Mouse (Mus musculus) adrenal gland, adult 8-10 months (tissue): ENCODE results near the gene Arhgap20. TPM values are rescaled to one million over a fixed set of nuclear protein-coding genes. Genes with fewer than 3 reads are reported as not detected.

Experiments
- DNase-seq: peaks from one replicate; pipeline ENCODE4 v3.0.0; 2022
- total RNA-seq, 4 experiments: library from RNA; stranded (reverse); gene quantifications; 2 replicates each; pipeline ENCODE4 v1.2.4; 2022

The Arhgap20 gene
- 1 to 10 TPM; 1.2 to 2.7 (median 2.1) TPM for total RNA-seq

- DNase-seq, result peak; percentile 58
Measured at GRCm38 (mm10) chr9:51764921-51765416, at the start of gene Arhgap20. Gene Arhgap20, plus strand, starts transcription at chr9:51765337.

- no peak for DNase-seq
Measured at GRCm38 (mm10) chr9:51718793-51719192, 46.3 kb upstream of the Arhgap20 start.

GRCm38 (mm10) chr9:51727960-51728359 lies 37.2 kb upstream of the Arhgap20 start:
- peak; percentile 71 for DNase-seq

- no peak for DNase-seq
Measured at GRCm38 (mm10) chr9:51735180-51736034, 29.7 kb upstream of the Arhgap20 start.

- DNase-seq, result no peak
Measured at GRCm38 (mm10) chr9:51736750-51737368, 28.3 kb upstream of the Arhgap20 start.

GRCm38 (mm10) chr9:51738349-51738748 lies 26.8 kb upstream of the Arhgap20 start:
- DNase-seq, result no peak

GRCm38 (mm10) chr9:51739826-51740225 lies 25.3 kb upstream of the Arhgap20 start:
- no peak for DNase-seq

GRCm38 (mm10) chr9:51750144-51750543 lies 15.0 kb upstream of the Arhgap20 start:
- DNase-seq, result no peak

- no peak for DNase-seq
Measured at GRCm38 (mm10) chr9:51761003-51761402, 4.1 kb upstream of the Arhgap20 start.

- peak; percentile 8 for DNase-seq
Measured at GRCm38 (mm10) chr9:51764041-51764875, 879 bp upstream of the Arhgap20 start.

GRCm38 (mm10) chr9:51765417-51766174 lies 459 bp downstream of the Arhgap20 start:
- DNase-seq, result peak; percentile 21

- peak; percentile 16 for DNase-seq
Measured at GRCm38 (mm10) chr9:51766175-51767062, 1.3 kb downstream of the Arhgap20 start.

- DNase-seq, result no peak
Measured at GRCm38 (mm10) chr9:51774201-51774600, 9.1 kb downstream of the Arhgap20 start.

GRCm38 (mm10) chr9:51776459-51776858 lies 11.3 kb downstream of the Arhgap20 start:
- no peak for DNase-seq

- DNase-seq, result no peak
Measured at GRCm38 (mm10) chr9:51777180-51777579, 12.0 kb downstream of the Arhgap20 start.

- no peak for DNase-seq
Measured at GRCm38 (mm10) chr9:51779232-51779631, 14.1 kb downstream of the Arhgap20 start.

GRCm38 (mm10) chr9:51781092-51781491 lies 16.0 kb downstream of the Arhgap20 start:
- no peak for DNase-seq

- no peak for DNase-seq
Measured at GRCm38 (mm10) chr9:51787380-51787779, 22.2 kb downstream of the Arhgap20 start.

- no peak for DNase-seq
Measured at GRCm38 (mm10) chr9:51788466-51788865, 23.3 kb downstream of the Arhgap20 start.

GRCm38 (mm10) chr9:51795206-51795605 lies 30.1 kb downstream of the Arhgap20 start:
- DNase-seq, result no peak

GRCm38 (mm10) chr9:51798251-51798650 lies 33.1 kb downstream of the Arhgap20 start:
- DNase-seq, result no peak
